Mouse (Mus musculus): ENCODE measurements around the gene Teddm2.
"Not testable (repeated sequence)": the region's sequence is repeated elsewhere in the genome, so short reads cannot be mapped to it uniquely, and the experiment has no call there.

Gene Teddm2

DNA sequence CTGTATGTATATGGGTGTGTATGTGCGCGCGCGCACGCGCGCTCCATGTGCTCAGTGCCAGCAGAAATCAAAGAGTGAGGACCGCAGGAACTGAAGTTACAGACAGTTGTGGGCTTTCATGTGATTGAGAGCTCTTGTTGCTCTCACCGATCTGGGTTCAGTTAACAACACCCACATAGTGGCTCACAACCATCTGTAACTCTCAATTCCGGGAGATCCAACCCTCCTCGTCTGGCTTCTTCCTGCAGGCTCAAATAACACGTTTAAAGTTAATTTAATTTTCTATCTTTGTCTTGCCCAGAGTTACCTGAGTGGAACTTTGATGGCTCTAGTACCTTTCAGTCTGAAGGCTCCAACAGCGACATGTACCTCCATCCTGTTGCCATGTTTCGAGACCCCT, 4.2 kb upstream of the Teddm2 start:
- DNase-seq (ENCODE audit: low spot score): no peak

DNA sequence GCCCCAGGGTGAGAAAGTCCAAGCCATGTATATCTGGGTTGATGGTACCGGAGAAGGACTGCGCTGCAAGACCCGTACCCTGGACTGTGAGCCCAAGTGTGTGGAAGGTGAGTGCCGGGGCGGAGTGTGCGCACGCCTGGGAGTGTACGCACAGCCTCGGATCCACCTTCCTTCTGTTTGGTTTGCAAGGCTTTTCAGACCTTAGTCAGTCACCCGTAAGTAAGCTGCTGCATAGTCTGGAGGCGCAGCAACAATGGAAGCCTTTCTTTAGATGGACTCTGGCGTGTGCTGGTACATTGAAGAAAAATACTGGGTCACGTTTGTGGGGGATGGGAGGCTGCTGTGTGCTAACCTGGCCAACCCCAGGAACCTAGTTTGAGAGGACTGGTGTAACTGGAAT, 3.0 kb upstream of the Teddm2 start:
- no peak for DNase-seq (ENCODE audit: low spot score)

DNA sequence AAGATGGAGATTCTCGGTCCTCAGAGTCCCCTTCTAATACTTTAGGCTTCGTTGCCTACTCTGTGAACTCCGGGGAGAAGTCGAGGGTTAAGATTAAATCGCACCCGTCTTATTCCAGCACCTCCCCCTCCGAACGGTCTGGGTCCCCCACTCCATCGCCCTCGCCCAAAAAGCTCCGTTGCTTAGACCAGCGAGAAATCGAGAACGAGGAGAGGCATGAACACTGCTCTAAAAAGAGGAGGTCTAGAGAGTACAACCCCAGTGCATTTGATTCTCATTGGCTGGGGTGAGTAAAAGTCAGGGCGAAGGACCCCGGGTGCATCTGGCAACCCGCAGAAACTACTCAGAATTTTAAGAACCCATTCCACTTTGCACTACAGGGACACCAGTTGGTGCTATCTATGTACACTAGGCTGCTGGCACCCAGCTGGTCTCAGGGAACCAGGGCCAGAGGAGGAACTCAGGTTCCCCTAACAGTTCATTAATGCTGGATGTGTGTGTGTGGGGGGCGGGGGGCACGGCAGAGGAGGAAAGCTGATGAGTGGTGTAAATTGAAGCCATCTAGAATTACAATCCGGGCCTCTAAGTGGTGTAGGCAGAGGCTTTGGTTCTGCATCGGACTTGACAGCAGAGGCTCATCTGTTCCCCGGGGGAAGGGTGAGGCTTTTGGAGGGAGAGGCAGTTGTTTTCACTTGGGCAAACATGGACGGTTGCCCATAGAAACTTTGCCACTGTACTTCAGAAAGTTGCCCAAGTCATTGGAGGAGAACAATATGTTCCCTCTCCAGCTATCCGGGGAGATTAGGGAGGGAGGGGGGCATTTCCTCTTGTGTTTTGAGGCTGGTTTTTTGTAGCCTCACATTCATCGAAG, 1.1 kb upstream of the Teddm2 start:
- DNase-seq (ENCODE audit: low spot score): peak; percentile 25

DNA sequence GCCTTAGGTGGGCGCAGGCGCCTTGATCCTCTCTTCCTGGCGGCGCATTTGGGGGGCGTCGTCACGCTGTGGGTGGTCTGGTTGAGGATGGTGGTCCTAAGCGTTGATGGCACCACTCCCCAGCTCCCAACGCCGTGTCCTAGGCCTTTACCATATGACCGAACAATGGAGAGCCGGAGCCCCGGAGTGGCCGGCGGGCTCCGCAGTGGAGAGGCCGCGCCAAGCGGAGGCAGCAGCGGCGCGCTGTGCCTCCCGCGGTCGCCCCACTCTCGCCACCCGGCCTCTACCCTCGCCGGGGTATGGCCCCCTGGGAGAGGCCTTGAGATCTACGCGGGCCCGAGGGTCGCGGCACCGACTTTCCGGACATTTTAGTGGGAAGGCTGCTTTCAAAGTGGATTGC, 353 bp upstream of the Teddm2 start:
- no peak for DNase-seq (ENCODE audit: low spot score)

DNA sequence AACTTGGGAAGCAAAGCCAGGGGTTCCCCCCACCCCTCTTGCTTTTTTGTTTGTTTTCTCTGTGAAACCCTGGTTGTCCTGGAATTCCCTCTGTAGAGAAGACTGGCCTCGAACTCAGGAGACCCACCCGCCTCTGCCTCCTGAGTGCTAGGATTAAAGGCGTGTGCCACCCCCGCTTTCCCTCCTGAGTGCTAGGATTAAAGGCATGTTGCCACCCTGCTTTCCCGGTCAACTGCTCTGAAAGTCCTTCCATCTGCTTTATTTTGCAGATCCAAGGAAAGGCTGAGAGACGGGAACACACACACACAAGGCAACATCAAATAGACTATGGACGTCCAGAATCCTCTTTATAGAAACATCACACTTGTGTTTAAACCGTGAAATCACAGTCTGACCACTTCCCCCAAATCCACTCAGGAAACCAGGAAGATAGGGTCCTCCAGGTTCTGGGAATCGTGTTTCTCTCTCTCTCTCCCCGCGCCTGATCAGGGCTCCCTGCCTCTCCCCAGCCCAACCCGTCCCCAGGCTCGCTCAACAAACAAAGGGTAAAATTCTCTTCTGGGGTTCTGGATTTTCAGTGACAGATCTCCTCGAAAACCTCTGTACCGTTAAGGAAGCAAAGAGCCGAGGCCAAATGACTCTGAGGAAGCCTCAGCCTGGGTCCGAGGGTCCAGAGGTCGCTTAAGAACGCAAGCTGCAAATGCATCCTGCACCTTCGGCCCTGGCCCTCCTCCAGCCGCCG, 868 bp downstream of the Teddm2 start:
- no peak for DNase-seq (ENCODE audit: low spot score)

DNA sequence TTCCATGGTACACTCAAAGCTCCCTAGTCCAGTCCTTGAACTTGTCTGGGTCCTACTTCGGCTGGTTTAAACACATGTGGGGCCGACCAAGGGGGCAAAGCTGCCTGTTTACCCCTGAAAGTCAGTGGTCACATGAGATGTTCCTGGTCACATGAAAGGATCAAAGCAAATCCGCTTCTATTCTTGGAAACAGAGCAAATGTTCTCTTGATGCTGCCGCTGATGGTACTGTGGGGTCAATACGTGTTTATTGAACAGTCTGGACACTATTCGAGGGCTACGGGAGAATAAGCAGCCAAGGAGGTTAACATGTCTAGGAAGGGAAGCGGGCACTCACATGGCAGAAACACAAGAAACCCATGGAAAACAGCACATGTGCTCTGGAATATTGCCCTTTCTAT, 2.8 kb downstream of the Teddm2 start:
- DNase-seq (ENCODE audit: low spot score): no peak

DNA sequence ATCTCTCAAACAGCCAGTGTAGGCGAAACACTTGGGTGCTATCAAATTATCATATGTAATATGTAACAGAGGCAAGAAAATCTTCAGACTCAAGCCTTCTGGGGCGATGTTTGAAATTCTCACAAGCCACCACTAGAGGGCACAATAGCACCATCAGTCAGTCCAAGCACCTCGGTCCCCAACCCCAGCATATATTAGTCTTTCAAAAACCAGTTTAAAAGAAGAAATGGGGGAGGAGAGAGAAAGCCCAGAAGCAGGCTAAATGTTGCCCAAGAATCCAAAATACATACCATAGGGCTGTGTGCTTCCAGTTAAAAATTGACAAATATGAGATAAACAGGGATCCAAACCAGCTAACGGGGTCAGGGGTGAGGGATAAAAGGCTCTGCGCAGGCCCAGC, 5.0 kb downstream of the Teddm2 start:
- peak; percentile 68 for DNase-seq (ENCODE audit: low spot score)

DNA sequence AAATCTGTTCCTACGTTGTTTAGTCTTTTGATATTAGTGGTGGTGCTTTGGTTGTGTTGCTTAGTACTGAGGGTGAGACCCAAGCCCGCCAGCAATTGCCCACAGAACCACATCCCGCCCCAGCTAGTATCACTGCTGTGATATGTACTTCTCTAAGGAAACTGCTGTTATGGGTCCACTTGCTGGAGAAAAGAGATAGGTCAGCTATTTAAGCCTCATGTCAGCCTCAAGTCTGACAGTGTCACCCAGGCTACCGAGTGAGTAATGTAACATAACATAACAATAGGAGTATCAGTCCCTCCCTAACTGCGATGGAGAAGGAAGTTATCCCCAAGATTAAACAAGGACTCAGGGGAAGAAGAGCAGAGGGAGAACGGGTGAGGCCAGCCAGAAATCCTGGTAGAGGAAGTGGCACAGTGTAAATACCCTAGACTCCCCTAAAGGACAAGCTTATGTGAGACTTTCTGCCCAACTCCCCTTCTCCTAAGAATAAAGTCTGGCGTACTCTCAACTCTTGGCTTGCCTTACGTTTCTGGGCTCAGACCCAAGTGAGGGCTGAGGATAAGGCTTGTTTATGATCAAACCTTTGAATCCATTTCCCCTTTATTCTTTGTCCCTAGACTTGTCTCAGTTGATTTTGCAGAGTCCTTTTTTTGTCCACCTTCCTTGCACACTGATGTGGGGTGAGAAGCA, 5.7 kb downstream of the Teddm2 start:
- DNase-seq (ENCODE audit: low spot score): no peak

DNA sequence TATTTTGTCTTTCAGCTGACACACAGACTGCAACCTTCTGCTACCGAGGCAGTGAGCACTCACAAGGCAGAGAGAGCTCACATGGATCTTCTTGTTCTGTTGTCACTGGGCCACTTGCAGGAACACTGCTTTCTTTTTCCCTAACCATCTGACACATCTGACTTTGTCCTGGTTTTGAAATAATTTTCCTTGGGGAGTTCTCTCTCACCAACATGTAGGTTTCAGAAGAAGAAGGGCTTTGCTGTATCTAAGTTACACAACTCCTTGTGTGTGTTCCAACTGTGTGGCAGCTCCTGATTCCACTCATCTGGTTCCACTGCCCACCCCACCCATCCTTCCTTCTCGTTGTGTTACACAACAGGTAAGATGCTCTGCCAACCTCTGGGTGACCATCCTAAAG, 6.3 kb downstream of the Teddm2 start:
- no peak for DNase-seq (ENCODE audit: low spot score)

DNA sequence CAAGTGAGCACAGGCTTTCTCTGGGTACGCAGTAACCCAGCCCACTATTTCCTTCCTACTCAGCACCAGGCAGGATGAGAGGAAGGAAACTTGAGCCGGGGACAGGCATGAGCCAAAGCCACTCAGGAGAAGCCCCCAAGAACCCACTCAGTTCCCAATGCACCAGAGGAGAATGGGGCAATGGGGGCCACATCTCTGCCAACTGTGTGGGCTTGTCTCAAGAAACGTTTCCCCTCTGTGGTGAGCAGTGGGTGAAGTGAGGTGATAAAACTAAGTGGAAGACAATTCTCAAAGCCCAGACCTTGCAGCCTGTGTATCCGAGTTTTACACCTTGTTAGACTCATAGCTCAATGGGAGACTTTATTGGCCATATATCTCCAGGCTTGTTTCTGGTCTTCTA, 8.6 kb downstream of the Teddm2 start, which contains the start of gene Teddm1a:
TSS of gene Teddm1a (plus strand) at position 301 of the 400 bp plus-strand sequence.
- no peak for DNase-seq (ENCODE audit: low spot score)

DNA sequence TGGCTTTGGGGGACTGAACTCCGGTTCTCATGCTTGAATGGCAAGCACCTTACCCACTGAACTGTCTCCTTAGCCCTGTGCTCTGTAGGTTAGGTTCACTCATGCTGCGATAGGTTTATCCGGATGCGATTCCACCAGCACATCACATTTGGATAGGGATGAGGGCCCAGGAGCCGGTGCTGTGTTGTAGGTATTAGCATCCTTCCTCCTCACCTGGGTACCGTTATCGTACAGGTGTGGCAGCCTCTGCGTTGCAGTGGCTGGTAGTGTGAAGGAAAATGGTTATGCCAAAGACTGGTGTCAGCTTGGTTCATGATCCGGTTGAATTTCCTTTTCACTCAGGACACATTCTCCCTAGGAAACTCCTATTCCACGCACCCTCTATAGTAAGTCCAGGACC, 9.9 kb downstream of the Teddm2 start:
- no peak for DNase-seq (ENCODE audit: low spot score)

DNA sequence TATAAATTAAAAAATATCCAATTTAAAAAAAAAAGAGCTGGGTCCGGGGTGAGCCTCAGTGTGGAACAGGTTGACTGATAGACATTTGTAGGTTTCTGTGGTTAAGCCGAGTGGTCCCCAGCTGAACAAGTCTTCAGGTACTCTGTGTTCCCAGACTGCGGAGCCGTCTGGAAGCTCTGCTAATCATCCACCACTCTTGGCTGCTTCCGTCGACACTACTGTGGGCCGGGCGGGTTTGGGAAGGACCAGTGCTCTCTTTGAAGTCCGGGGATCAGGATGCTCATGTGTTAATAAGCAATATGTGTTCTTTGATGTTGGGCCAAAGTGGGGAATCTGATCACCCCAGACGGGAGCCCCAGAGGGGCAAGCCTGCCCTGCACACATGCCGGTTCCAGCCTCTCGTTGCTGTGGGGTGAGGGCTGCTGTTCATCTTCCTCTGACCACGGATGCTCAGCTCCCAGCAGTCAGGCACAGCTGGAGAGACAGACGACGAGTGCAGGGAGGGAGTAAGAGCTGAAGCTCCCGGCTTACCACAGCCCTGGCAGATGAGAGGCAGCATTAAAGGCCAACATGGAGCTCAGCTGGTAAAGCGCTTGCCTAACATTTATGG, 13.9 kb downstream of the Teddm2 start:
- no peak for DNase-seq (ENCODE audit: low spot score)

DNA sequence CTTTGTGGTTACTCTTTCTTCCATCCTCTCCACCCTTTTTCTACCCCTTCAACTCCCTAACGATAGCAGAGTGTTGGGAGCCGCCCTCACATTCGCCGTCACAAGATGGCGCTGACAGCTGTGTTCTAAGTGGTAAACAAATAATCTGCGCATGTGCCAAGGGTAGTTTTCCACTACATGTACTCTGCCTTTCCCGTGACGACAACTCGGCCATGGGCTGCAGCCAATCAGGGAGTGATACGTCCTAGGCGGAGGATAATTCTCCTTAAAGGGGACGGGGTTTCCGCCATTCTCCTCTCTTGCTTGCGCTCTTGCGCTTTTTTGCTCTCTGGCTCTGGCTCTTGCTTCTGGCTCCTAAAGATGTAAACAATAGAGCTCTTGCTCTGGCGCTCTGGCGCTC, 19.6 kb downstream of the Teddm2 start:
- not testable (repeated sequence) for DNase-seq (ENCODE audit: low spot score)

DNA sequence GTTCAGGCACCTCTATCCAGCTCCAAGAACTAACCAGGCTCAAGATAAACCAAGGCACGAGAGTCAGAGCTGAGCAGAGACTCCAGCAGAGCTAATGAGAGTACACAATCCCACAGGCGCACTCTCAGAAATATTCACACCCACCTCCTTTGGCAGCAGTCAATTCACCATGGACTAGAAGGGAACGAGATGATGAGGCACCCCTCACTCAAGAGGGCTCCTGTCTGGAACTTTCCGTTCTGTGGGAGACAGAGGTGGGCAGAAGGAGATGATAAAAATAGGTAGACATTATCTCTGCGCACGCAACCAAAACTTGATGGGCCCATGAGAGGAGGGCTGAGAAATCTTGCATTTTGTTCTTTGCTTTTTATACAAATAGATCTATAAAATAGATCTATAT, 26.0 kb downstream of the Teddm2 start, which contains the start of gene Teddm1b:
TSS of gene Teddm1b (plus strand) at position 301 of the 400 bp plus-strand sequence.
- DNase-seq (ENCODE audit: low spot score): no peak

DNA sequence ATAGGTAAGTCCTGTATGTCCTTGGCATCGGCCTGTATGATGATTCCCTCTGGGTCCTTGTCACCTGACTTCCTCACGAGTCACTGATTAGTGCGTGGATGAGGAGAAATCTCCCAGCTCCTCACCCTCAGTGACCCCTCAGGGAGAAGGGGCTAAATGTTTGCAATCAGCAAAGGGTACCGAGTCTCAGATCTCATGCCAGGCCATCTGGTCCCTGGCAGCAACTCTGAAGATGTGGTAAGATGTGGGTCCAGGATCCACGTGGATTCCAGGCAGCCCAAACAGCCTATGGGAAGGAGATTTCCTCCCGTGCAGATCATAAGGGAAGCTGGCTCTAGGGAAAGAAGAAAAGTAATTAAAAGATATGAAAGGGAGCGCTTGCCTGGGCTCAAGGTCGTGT, 44.1 kb downstream of the Teddm2 start:
- DNase-seq (ENCODE audit: low spot score): no peak

DNA sequence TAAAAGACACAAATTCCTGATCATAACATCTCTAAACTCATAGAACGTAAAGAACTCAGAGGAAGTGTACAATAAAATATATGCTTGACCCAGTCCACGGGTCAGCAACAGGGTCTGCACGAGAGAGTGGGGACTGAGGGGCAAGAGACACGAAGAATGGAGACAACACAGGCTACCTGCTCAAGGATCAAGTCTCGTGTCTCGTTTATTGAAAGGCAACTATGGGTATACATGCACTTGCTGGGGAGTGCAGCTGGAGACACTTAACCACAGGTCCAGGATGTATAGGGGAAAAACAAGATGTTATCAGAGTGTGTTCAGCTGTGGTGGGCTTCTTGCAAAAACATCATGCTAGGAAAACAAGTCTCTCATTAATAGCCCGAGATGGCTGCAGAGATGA, 47.3 kb downstream of the Teddm2 start:
- peak; percentile 6 for DNase-seq (ENCODE audit: low spot score)

DNA sequence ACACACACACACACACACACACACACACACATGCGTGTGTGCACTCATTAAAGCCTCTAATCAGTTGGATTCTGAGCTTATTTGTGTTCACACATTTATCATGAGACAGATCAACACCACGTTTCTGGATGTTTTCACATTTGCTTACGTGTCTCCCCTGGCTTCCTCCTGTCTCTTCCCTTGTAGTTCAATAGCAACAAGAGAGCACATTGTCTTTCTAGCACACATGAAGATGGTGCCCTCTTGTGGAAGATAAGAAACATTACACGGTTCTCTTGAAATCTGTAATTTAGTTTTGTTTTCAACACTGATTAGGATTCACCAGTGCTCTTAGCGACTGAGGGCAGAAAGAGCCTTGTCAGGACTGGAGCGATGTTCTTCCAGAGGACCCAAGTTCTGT, 53.2 kb downstream of the Teddm2 start:
- DNase-seq (ENCODE audit: low spot score): peak; percentile 45

DNA sequence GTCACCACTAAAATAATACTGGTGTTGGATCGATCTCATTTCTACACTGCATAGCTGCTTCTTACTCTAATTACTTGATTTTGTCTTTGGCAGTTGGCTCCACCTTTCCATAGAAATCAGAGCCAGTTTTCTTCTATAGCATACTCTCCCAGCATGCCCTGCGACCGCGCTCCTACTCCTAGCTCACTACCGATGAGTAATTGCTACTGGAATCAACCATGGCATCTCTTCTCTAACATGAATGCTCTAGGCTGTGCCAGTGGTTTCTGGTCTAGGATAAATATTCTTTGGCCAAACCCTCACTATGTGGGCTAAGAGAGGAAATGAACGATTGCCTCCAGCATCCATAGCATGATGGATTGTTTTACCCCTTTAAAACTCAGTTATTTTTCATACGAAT, 53.6 kb downstream of the Teddm2 start:
- no peak for DNase-seq (ENCODE audit: low spot score)

DNA sequence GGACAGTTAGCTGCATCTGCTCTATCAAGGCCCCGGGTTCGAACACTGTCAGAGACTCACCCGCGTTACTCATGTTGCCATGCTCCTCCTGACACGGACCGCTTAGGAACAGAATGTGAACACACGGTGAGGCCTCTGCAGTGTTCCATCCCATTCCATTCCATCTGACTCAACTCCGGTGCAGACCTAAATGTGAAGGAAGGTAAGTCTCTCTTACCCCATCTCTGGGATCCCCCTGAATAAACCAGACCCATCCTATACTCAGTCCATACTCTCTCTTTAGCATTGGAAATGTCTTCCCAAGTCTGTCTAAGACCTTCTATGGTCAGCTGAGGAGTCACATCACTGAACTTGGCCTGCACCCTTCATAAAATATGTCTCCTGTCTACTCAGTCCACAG, 56.0 kb downstream of the Teddm2 start, which contains the start of gene Rgsl1:
TSS of gene Rgsl1 (minus strand) at position 101 of the 400 bp plus-strand sequence.
- DNase-seq (ENCODE audit: low spot score): no peak

DNA sequence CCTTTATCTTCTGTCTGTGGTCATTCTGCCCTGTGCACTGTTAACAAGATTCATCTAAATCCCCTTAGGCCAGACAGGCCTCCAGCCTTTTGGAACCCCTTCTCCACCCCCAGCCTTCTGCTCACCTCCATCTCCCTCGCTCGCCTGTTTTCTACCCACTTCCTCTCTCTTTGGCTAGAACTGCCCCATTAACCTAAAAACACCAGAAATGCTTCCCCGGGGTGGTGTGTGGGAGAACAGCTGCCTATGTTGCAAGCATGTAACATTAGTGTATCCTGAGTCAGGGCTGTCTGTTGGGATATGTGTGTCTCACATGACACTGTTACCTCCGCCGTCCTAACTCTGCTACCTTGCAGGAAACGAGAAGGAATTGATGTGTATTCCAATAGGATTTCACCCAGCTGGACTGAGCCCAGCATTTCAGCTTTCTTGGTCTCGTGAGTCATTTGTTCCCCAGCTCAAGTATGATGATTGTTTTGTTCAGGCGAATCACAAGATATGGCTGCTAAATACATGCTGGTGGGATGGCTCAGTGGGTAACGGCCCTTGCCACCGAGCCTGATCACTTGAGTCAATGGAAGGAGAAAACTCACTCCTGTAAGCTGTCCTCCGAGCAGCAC, 57.8 kb downstream of the Teddm2 start:
- peak; percentile 9 for DNase-seq (ENCODE audit: low spot score)

DNA sequence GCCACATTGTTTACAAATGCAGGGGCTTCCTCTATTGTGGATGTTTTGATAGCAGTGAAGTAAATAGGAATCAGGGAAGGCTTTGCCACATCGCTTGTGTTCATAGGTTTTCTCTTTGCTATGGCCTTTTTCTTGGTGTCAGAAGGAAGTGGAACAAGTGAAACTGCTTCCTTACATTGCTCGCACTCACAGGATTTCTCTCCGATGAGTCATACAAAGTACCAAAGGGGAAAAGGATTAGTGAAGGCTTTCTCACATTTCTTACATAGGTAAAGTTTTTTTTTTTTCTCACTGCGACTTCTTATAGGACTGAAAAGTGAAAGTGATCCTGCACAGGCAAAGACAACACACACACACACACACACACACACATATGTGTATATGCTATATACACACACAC, 64.0 kb downstream of the Teddm2 start:
- DNase-seq (ENCODE audit: low spot score): no peak

DNA sequence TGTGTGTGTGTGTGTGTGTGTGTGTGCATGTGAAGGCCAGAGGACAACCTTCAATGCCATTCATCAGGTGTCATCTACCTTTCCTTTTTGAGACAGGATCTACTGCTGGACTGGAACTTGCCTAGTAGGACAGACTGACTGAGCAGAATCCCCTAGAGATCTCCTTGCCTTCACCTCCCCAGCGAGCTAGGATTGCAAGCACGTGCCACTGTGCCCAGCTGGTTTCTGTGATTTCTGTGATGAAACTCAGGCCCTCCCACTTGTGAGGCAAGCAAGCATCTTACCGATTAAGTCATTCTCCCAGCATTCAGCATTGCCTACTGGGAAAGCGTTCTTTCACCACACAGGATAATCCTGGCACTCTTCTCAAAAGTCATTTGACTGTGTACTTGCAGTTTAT, 69.3 kb downstream of the Teddm2 start:
- no peak for DNase-seq (ENCODE audit: low spot score)

Measured in T-cell, adult 2 months (primary cell).